Mouse (Mus musculus) cortical plate, adult 2 months (tissue): Measurements from ENCODE around the gene Cd7.

Experiments
- CTCF ChIP-seq: fragments of 200-500 bp; IDR thresholded peaks from 2 replicates; pipeline ENCODE4 v1.5.1; 2011; ENCODE audit warnings: mild to moderate bottlenecking, control low read depth, low read length; ENCODE audit not compliant: insufficient read depth; ENCODE audit errors: extremely low read depth
- POLR2A ChIP-seq: fragments of 200-500 bp; IDR thresholded peaks from 2 replicates; pipeline ENCODE4 v1.6.1; 2011; ENCODE audit warnings: mild to moderate bottlenecking, low read length, control low read depth; ENCODE audit not compliant: insufficient read depth; ENCODE audit errors: extremely low read depth

DNA sequence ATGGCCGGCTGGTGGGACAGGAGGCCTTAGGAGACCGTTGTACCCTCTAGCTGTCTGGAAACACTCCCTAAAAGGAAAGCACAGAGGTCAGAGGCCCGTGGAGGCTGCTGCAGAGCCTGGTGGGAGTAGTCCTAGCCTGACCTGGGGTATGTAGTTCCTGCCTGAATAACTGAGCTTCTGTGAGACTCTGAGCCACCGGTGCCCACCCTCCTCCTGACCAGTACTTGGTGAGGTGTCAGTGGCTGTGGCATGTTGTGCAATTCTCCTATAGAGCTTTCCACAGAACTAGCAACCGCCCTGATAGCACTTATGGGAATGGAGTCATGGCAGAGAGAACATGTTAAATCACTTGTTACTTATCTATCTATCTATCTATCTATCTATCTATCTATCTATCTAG lies 36.4 kb upstream of the Cd7 start:
- TF ChIP-seq CTCF (no peak), POLR2A (no peak)
